Mouse (Mus musculus): ENCODE measurements around the gene Olfr1493-ps1.

The Olfr1493-ps1 gene

GRCm38 (mm10) chr19:13722978-13723377 is at the start of gene Olfr1493-ps1:
Gene Olfr1493-ps1 (plus strand): TSS chr19:13723278.
- no peak for DNase-seq

GRCm38 (mm10) chr19:13696968-13697367 is 26.1 kb upstream of the Olfr1493-ps1 start, which contains the start of gene Olfr1491:
Gene Olfr1491 (plus strand): TSS chr19:13697268.
- DNase-seq, result no peak

GRCm38 (mm10) chr19:13739428-13739827 is 16.4 kb downstream of the Olfr1493-ps1 start, which contains the start of gene Olfr1494:
Gene Olfr1494 (plus strand): TSS chr19:13739728.
- DNase-seq, result no peak

GRCm38 (mm10) chr19:13749366-13749765 is 26.3 kb downstream of the Olfr1493-ps1 start:
- peak; percentile 28 for DNase-seq

GRCm38 (mm10) chr19:13764306-13764705 is 41.2 kb downstream of the Olfr1493-ps1 start, which contains the start of gene Olfr1495:
Gene Olfr1495 (plus strand): TSS chr19:13764606.
- no peak for DNase-seq

- DNase-seq, result peak; percentile 12
Observed at GRCm38 (mm10) chr19:13768565-13769276, 45.6 kb downstream of the Olfr1493-ps1 start.

GRCm38 (mm10) chr19:13777578-13777977 is 54.5 kb downstream of the Olfr1493-ps1 start, which contains the start of gene Olfr1496:
Gene Olfr1496 (plus strand): TSS chr19:13777878.
- DNase-seq, result no peak
